Mouse (Mus musculus) gastrocnemius, postnatal 25 days (tissue): ENCODE results near the gene Gm10024. TPM values are rescaled to one million over a fixed set of nuclear protein-coding genes. Genes with fewer than 3 reads are reported as not detected.
"Not testable (repeated sequence)": the region's sequence is repeated elsewhere in the genome, so short reads cannot be mapped to it uniquely, and the experiment has no call there.

ENCODE experiments used
- DNase-seq: peaks from one replicate; pipeline ENCODE4 v3.0.0; 2022
- total RNA-seq, 2 experiments: library from RNA; stranded (reverse); gene quantifications; 1 replicate in 1 of 2; 2 replicates in 1 of 2; pipeline ENCODE4 v1.2.3; 2021

The Gm10024 gene
- total RNA-seq, 2 experiments from 2014 or later: not detected

DNA sequence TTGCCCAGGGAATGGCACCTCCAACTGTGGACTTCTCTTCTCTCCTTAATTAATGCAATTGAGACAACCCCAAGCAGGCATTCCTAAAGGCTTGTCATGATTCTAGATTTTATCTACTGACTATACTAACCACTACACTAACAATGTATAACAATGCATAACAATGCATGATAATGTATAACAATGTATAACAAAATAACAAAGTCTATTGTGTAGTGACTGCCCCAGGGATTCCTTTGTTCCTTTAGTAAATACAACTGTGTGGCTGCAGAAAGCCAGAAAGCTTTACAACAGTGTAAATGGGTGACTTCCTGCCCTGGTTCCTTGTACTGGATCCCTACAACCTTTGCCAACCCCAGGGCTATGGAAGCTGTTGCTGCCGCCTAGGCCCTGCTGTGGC is 24.7 kb downstream of the Gm10024 start:
- DNase-seq: no peak

DNA sequence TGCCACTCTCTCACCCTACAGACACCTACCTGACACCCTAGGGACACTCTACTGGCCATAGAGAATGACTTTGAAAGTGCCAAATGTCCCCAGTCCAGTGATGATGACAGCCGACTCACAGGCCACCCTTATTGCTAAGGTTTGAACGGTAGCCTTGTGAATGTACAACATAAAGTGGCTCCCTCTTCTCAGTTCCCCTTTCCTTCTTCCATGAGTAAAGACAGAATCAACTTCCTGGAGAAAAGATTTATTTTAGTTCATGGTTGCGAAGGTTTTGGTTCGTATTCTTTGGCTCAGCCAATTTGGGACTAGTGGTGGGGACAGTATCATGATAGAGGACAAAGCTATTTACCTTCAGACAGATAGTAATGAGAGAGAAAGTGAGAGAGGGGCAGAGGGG is 27.7 kb downstream of the Gm10024 start:
- DNase-seq: no peak

DNA sequence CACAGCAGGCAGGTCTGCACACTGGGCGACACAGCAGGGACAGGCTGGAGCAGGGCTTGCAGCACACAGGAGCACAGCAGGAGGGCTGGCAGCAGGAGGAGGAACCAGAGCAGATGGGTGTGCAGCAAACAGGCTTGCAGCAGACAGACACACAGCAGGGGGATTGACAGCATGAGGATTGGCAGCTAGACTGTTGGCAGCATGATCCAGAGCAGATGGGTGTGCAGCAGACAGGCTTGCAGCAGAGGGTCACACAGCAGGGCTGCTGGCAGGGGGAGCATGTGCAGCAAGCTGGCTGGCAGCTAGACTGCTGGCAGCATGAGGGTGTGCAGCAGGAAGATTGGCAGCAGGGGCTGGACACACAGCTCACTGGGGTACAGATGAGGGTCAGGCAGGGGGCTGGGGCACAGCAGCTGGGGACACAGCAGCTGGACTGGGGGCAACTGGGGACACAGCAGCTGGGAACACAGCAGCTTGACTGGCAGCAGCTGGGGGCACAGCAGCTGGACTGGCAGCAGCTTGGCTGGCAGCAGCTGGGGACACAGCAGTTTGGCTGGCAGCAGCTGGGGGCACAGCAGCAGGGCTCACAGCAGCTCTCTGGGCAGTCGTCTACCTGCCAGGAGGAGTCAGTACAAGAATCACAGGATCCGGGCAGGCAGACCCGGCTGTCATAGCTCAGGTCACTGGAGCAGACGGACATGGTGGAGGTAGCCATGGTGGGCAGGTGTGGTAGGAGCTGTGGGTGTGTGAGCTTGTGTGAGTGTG is 30.8 kb downstream of the Gm10024 start, which contains the start of gene Gm18596:
TSS of gene Gm18596 (minus strand) at position 715 of the 765 bp plus-strand sequence.
- not testable (repeated sequence) for DNase-seq

DNA sequence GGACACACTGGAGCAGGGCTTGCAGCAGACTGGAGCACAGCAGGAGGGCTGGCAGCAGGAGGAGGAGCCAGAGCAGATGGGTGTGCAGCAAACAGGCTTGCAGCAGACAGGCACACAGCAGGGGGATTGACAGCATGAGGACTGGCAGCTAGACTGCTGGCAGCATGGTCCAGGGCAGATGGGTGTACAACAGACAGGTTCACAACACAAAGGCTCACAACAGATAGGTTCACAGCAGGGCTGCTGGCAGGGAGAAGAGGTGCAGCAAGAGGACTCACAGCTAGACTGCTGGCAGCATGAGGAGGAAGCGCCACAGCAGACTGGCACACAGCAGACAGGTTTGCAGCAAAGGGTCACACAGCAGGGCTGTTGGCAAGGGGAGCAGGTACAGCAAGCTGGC is 39.4 kb downstream of the Gm10024 start:
- DNase-seq: not testable (repeated sequence)

DNA sequence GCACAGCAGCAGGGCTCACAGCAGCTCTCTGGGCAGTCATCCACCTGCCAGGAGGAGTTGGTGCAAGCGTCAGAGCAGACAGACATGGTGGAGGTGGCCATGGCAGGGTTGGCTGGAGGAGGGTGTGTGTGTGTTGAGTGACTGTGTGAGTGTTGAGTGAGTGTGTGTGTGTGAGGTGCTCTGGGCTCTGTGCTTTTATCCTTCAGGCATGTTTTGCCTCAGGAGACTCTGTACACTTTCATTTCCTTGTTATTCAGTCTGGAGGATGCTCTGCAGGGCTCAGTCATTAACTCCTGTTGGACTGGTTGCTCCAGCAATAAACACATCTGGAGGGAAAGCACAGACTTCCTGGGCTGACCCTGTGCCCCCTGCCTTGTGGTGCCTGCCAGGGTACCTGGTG is 40.0 kb downstream of the Gm10024 start, which contains the start of gene Gm9736:
TSS of gene Gm9736 (minus strand) at position 101 of the 400 bp plus-strand sequence.
- not testable (repeated sequence) for DNase-seq

DNA sequence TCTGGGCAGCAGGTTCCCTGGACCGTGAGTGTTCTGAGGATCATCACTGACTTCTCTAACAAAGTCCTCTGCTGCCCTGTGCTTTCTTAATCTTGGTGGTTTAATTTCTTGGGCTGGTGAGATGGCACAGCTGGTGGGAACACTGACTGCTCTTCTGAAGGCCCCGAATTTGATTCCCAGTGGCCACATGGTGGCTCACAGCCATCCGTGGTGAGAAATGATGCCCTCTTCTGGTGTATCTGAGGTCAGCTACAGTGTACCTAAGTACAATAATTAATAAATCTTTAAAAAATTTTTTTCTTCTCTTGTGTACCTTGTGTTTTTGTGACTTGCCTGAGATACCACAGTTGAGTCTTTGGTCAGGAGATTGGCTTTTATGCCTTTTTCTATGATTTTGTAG is 41.1 kb downstream of the Gm10024 start:
- not testable (repeated sequence) for DNase-seq

DNA sequence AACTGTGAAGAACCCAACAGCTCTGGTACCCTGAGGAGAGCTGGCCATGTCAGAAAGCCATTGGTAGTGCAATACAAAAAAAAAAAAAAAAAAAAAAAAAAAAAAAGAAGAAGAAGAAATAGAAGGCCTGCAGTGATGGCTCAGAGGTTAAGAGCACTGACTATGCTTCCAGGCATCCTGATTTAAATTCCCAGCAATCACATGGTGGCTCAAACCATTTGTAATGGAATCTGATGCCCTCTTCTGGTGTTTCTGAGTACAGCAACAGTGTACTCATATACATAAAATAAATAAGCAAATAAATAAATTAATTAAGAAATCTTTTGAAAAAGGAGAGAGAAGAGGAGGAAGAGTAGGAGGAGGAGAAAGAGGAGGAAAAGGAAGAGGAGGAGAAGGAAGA is 42.2 kb downstream of the Gm10024 start:
- DNase-seq: no peak

DNA sequence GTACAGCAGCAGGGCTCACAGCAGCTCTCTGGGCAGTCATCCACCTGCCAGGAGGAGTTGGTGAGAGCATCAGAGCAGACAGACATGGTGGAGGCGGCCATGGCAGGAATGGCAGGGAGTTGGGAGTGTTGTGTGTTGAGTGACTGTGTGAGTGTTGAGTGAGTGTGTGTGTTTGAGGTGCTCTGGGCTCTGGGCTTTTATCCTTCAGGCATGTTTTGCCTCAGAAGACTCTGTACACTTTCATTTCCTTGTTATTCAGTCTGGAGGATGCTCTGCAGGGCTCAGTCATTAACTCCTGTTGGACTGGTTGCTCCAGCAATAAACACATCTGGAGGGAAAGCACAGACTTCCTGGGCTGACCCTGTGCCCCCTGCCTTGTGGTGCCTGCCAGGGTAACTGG is 48.3 kb downstream of the Gm10024 start, which contains the start of gene Gm3233:
TSS of gene Gm3233 (minus strand) at position 101 of the 400 bp plus-strand sequence.
- not testable (repeated sequence) for DNase-seq

Other genes starting within 250 kb of the Gm10024 start
- gene Fam207a, start 195.7 kb upstream of the Gm10024 start, total RNA-seq: 1 to 10 TPM; 6.2 to 6.7 TPM
- gene Itgb2, start 181.2 kb upstream of the Gm10024 start, total RNA-seq: 1 to 10 TPM; 1.3 to 1.8 TPM
- 10 to 100 TPM; 26.1 to 29.1 TPM for gene Pttg1ip, start 129.7 kb upstream of the Gm10024 start, total RNA-seq
- gene Sumo3, start 105.4 kb upstream of the Gm10024 start, total RNA-seq: 10 to 100 TPM; 32.8 to 36.7 TPM
- gene Gm49325, start 105.3 kb upstream of the Gm10024 start, total RNA-seq: 1 to 10 TPM; 6.5 to 7.4 TPM
- 10 to 100 TPM; 81.7 to 84.9 TPM for gene Ube2g2, start 89.2 kb upstream of the Gm10024 start, total RNA-seq
- gene Tspear, start 24.9 kb upstream of the Gm10024 start, total RNA-seq: not detected
- not detected for gene Gm19402, start 20.7 kb upstream of the Gm10024 start, total RNA-seq
- not detected for gene Gm9508, start 14.2 kb upstream of the Gm10024 start, total RNA-seq
- not detected for gene Gm10272, start 4.8 kb upstream of the Gm10024 start, total RNA-seq
- gene Gm10142, start 4.3 kb downstream of the Gm10024 start, total RNA-seq: not detected
- not detected for gene Krtap12-1, start 9.1 kb downstream of the Gm10024 start, total RNA-seq
- not detected for gene Gm10100, start 15.0 kb downstream of the Gm10024 start, total RNA-seq
- gene Gm18596, start 31.2 kb downstream of the Gm10024 start, total RNA-seq: not detected
- gene Gm9736, start 39.9 kb downstream of the Gm10024 start, total RNA-seq: not detected
- gene Gm3233, start 48.2 kb downstream of the Gm10024 start, total RNA-seq: not detected
- gene Gm3238, start 59.9 kb downstream of the Gm10024 start, total RNA-seq: not detected
- not detected for gene Gm7138, start 65.5 kb downstream of the Gm10024 start, total RNA-seq
- gene Gm3250, start 71.1 kb downstream of the Gm10024 start, total RNA-seq: not detected
- not detected for gene Gm7137, start 76.7 kb downstream of the Gm10024 start, total RNA-seq
- gene Gm9639, start 83.6 kb downstream of the Gm10024 start, total RNA-seq: not detected
- not detected for gene Gm19668, start 87.7 kb downstream of the Gm10024 start, total RNA-seq
- gene Gm9507, start 100.4 kb downstream of the Gm10024 start, total RNA-seq: not detected
- not detected for gene Gm2696, start 103.2 kb downstream of the Gm10024 start, total RNA-seq
- gene Krtap10-4, start 115.6 kb downstream of the Gm10024 start, total RNA-seq: not detected
- not detected for gene Krtap10-10, start 124.5 kb downstream of the Gm10024 start, total RNA-seq
- not detected for gene Gm36176, start 135.3 kb downstream of the Gm10024 start, total RNA-seq
- gene Gm10318, start 141.4 kb downstream of the Gm10024 start, total RNA-seq: not detected
- gene Gm3285, start 150.5 kb downstream of the Gm10024 start, total RNA-seq: not detected
- under 1 TPM; 0.18 to 0.32 TPM for gene Lrrc3, start 191.1 kb downstream of the Gm10024 start, total RNA-seq